Comparison of ENCODE assay signal across 8 mouse cellular contexts in the genomic region with DNA sequence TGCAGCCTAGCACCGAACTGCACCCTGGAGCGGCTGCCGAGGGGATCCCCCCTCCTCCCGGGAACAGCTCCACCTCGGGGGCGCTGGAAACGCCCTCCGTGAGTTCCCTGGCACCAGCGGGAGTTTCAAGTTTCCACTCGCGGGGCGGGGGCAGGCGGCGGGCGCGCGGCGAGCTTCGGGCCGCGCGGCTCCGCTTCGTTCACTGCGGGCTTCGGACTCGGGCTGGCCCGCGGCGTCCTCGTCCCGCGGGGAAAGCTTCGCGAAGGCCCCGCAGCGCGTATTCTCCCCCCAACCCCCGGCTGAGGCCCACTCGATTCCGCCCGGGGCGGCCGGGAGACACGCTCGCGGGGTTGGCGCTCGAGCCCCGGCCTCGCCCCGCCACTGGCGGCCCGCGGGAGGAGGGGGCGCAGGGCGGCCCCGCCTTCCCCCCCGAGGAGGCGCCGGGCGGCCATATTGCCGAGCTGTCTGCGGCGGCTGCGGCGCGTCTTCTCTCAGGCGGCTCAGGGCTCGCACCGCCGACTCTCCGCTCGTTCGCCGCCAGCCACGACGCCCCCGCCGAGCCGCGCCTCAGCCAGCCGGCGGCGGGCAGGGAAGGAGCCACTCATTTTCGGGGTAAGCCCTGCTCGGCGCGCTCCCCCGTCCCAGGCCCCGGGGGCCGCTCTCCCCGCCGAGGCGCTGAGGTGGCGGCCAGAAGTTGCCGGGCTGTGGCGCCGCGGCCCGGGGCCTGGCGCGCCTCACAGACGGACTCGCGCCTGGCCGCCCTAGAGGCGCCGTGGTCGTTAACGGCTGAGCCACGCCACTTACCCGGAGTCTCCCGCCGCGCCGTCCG. TPM values are rescaled to one million over a fixed set of nuclear protein-coding genes. Genes with fewer than 3 reads are reported as not detected.
DNase-seq lines count a peak whose midpoint lies in the region; ATAC-seq and TF ChIP-seq lines count a peak whose summit lies in the region.

No protein-coding gene starts in this region.

- peak; percentile 49 for DNase-seq in c-Kit-positive CD71-positive TER-119-positive erythroid progenitor cells, embryonic 14.5 days (ENCODE audit: low spot score)
- peak; percentile 91 to 92 for DNase-seq in heart, postnatal 10 days
- peak; percentile 87 to 93 for DNase-seq in kidney, postnatal 4 days
- peak; percentile 86 to 89 for DNase-seq in lung, adult 18-20 months

- H3K4me1 ChIP-seq in ES-Bruce4 (ENCODE audit: control insufficient read depth, insufficient read depth, low read length): no peaks in the 10 kb centered on the region
- peaks cover 27% of the 10 kb centered on the region for H3K4me1 ChIP-seq in forebrain, embryonic 13.5 days
- H3K4me1 ChIP-seq in neural tube, embryonic 14.5 days (ENCODE audit: control insufficient read depth, insufficient read depth, low read length): peaks cover 5% of the 10 kb centered on the region
- H3K4me1 ChIP-seq in testis, adult 2 months (ENCODE audit: control insufficient read depth, insufficient read depth, low read length): peaks cover 4% of the 10 kb centered on the region

- H3K36me3 ChIP-seq in ES-Bruce4 (ENCODE audit: control insufficient read depth, insufficient read depth, low read length, poor library complexity, severe bottlenecking): no peaks in the 10 kb centered on the region
- H3K36me3 ChIP-seq in forebrain, embryonic 13.5 days (ENCODE audit: poor library complexity, severe bottlenecking): no peaks in the 10 kb centered on the region
- H3K36me3 ChIP-seq in neural tube, embryonic 14.5 days (ENCODE audit: control insufficient read depth, insufficient read depth, low read length): no peaks in the 10 kb centered on the region
- H3K36me3 ChIP-seq in testis, adult 2 months (ENCODE audit: control insufficient read depth, insufficient read depth, low read length): no peaks in the 10 kb centered on the region

- TF ChIP-seq CTCF in ES-Bruce4 (IDR thresholded peaks at IDR 0.05; ENCODE audit: low read depth, low read length): no peak
- 0 out of 2 replicates have a peak, but pooled peaks have one; percentile 12 for TF ChIP-seq CTCF in testis, adult 2 months (IDR thresholded peaks at IDR 0.05; ENCODE audit: control insufficient read depth, insufficient read depth, insufficient replicate concordance, low read depth, low read length)

- no peaks in the 10 kb centered on the region for H3K27me3 ChIP-seq in ES-Bruce4 (ENCODE audit: control insufficient read depth, insufficient read depth, low read length, poor library complexity, severe bottlenecking)
- no peaks in the 10 kb centered on the region for H3K27me3 ChIP-seq in forebrain, embryonic 13.5 days
- no peaks in the 10 kb centered on the region for H3K27me3 ChIP-seq in neural tube, embryonic 14.5 days (ENCODE audit: control insufficient read depth, insufficient read depth, low read length)
- H3K27me3 ChIP-seq in testis, adult 2 months (ENCODE audit: control insufficient read depth, insufficient read depth, low read length): no peaks in the 10 kb centered on the region

- H3K4me3 ChIP-seq in ES-Bruce4 (ENCODE audit: low read depth, low read length): peak overlapping the region; percentile 82
- H3K4me3 ChIP-seq in forebrain, embryonic 13.5 days: peak overlapping the region; percentile 96
- H3K4me3 ChIP-seq in neural tube, embryonic 14.5 days (ENCODE audit: low read depth, low read length): peak overlapping the region; percentile 90
- peak overlapping the region; percentile 93 for H3K4me3 ChIP-seq in testis, adult 2 months (ENCODE audit: control insufficient read depth, low read depth, low read length)

- H3K27ac ChIP-seq in ES-Bruce4 (ENCODE audit: insufficient read depth, low read length): no peak overlapping the region; the same call in 1 of the 2 replicates
- H3K27ac ChIP-seq in forebrain, embryonic 13.5 days: peak overlapping the region; percentile 98
- peak overlapping the region; percentile 91 for H3K27ac ChIP-seq in neural tube, embryonic 14.5 days (ENCODE audit: low read depth, low read length)
- peak overlapping the region; percentile 82 for H3K27ac ChIP-seq in testis, adult 2 months (ENCODE audit: control insufficient read depth, insufficient read depth, low read depth, low read length)

- intact Hi-C loops in heart, postnatal 10 days (cut with DNase I): loop anchor here (2.0 to 5.0 kb wide), 4 partner anchors 19 to 119 kb away; a partner anchor contains a TSS

- under 1% methylated on average over 69 of the region's 118 CpGs for WGBS in forebrain, embryonic 13.5 days
- under 1% methylated on average over 65 of the region's 118 CpGs for WGBS in neural tube, embryonic 14.5 days

- peak overlapping the region; percentile 98 for H3K9ac ChIP-seq in ES-Bruce4 (ENCODE audit: low read depth, poor library complexity, severe bottlenecking)
- H3K9ac ChIP-seq in forebrain, embryonic 13.5 days: peak overlapping the region; percentile 97
- peak overlapping the region; percentile 90 for H3K9ac ChIP-seq in neural tube, embryonic 14.5 days (replicated peaks; ENCODE audit: low read depth, low read length)

- TF ChIP-seq POLR2A in ES-Bruce4 (IDR thresholded peaks at IDR 0.05; ENCODE audit: insufficient read depth, low read length): no peak
- TF ChIP-seq POLR2A in testis, adult 2 months (IDR thresholded peaks at IDR 0.05; ENCODE audit: control insufficient read depth, low read depth, low read length): no peak; the same call in 1 of the 2 replicates

- TF ChIP-seq EP300 in ES-Bruce4 (IDR thresholded peaks at IDR 0.05; ENCODE audit: insufficient read depth, low read depth, low read length): no peak

- H3K9me3 ChIP-seq in ES-Bruce4 (replicated peaks; ENCODE audit: control insufficient read depth, insufficient read depth, low read length, poor library complexity, severe bottlenecking): no peaks in the 10 kb centered on the region
- H3K9me3 ChIP-seq in forebrain, embryonic 13.5 days (replicated peaks): no peaks in the 10 kb centered on the region
- H3K9me3 ChIP-seq in neural tube, embryonic 14.5 days (ENCODE audit: control insufficient read depth, low read length): no peaks in the 10 kb centered on the region

- ATAC-seq in forebrain, embryonic 13.5 days: peak; percentile 95
- ATAC-seq in neural tube, embryonic 14.5 days (ENCODE audit: low read depth): peak; percentile 94

- peak overlapping the region; percentile 57 for H3K4me2 ChIP-seq in forebrain, embryonic 13.5 days
- H3K4me2 ChIP-seq in neural tube, embryonic 14.5 days (ENCODE audit: low read depth, low read length): peak overlapping the region; percentile 65

RNA-seq across cellular contexts. Expression of a gene that starts 1.1 kb away (rescaled TPM):
- polyA plus RNA-seq in ES-Bruce4 (2011; ENCODE audit: insufficient read depth, insufficient read length, low read depth, missing spikeins): 143 and 157 TPM in 2 replicates
- 137 and 148 TPM in 2 replicates for polyA plus RNA-seq in forebrain, embryonic 13.5 days (2015; fragmentation: Nextera tagmentation; extraction: Ambion mirVana)
- total RNA-seq in heart, postnatal 10 days (2021): 100 to 1,000 TPM; 110 to 120 TPM
- 99.5 and 111 TPM in 2 replicates for polyA plus RNA-seq in neural tube, embryonic 14.5 days (2014; fragmentation: Nextera tagmentation; extraction: Ambion mirVana)
- 13.8 and 17.9 TPM in 2 replicates for polyA plus RNA-seq in testis, adult 2 months (2012; rRNA removed)
